Comparison of ENCODE assay signal across 24 mouse cellular contexts in genomic region chr6:119064430-119064829, GRCm38 (mm10).
A peak's percentile ranks its signal among the peaks of the same experiment; 100 is the strongest.
DNase-seq lines count a peak whose midpoint lies in the region; ATAC-seq and TF ChIP-seq lines count a peak whose summit lies in the region.
"Had no signal": no experiment of that assay in that cellular context is flagged by ENCODE, and none has a peak within 500 bp of the region (broad histone marks: within the 10 kb centered on the region; RNA-seq: fewer than 3 reads in every experiment).

No protein-coding gene starts in this region.

- DNase-seq in cerebellum, adult 11-12 months = peak; percentile 43
- DNase-seq in cerebellum, adult 11 months = no peak
- DNase-seq in cerebellum, adult 2 months = peak; percentile 48 to 52
- no peak for DNase-seq in cerebellum, adult 9-11 months
- DNase-seq in layer of hippocampus, adult 2 months (ENCODE audit: low spot score in 2 of 2) = no peak
- DNase-seq in layer of hippocampus, postnatal 36 days = no peak
- DNase-seq: adrenal gland, adult 2 months; adrenal gland, postnatal 10 days; adrenal gland, postnatal 25 days; B cell, adult 2 months; cerebellum, adult 8-10 months; cerebellum, postnatal 10 days; embryo, embryonic 11 days had no signal

- no peaks in the 10 kb centered on the region for H3K27me3 ChIP-seq in cerebellum, adult 2 months (ENCODE audit: control insufficient read depth, insufficient read depth, low read length)
- no peaks in the 10 kb centered on the region for H3K27me3 ChIP-seq in heart, embryonic 12.5 days (replicated peaks)
- no peaks in the 10 kb centered on the region for H3K27me3 ChIP-seq in heart, embryonic 11.5 days (ENCODE audit: control insufficient read depth, insufficient read depth, low read length)
- H3K27me3 ChIP-seq: embryonic facial prominence, embryonic 13.5 days; embryonic facial prominence, embryonic 15.5 days; forebrain, embryonic 12.5 days had no signal

- H3K36me3 ChIP-seq in heart, embryonic 12.5 days = no peaks in the 10 kb centered on the region
- no peaks in the 10 kb centered on the region for H3K36me3 ChIP-seq in heart, embryonic 11.5 days (ENCODE audit: control insufficient read depth, insufficient read depth, low read length)
- H3K36me3 ChIP-seq: embryonic facial prominence, embryonic 13.5 days; embryonic facial prominence, embryonic 15.5 days; forebrain, embryonic 10.5 days; forebrain, embryonic 12.5 days; G1E had no signal

- no peak for ATAC-seq in heart, embryonic 12.5 days (ENCODE audit: insufficient number of reproducible peaks, low FRiP score)
- ATAC-seq in heart, embryonic 11.5 days (replicated peaks; ENCODE audit: insufficient number of reproducible peaks, low FRiP score, low TSS enrichment) = no peak
- ATAC-seq: CD4-positive, CD25-positive, alpha-beta regulatory T cell, adult 4 months; forebrain, embryonic 14.5 days; forebrain, embryonic 16.5 days had no signal

- H3K27ac ChIP-seq in cerebellum, adult 2 months (ENCODE audit: insufficient read depth, low read length) = peak overlapping the region; percentile 8; the same call in 1 of the 2 replicates
- 0 out of 2 replicates have a peak overlapping the region, but pooled peaks have one; percentile 26 for H3K27ac ChIP-seq in heart, embryonic 12.5 days (ENCODE audit: poor library complexity, severe bottlenecking)
- no peak overlapping the region for H3K27ac ChIP-seq in heart, embryonic 11.5 days (ENCODE audit: low read depth, low read length)
- H3K27ac ChIP-seq in layer of hippocampus, adult 2 months = peak overlapping the region; percentile 53; the same call in 1 of the 2 replicates
- H3K27ac ChIP-seq: embryonic facial prominence, embryonic 13.5 days; embryonic facial prominence, embryonic 15.5 days; forebrain, embryonic 10.5 days; forebrain, embryonic 12.5 days had no signal

- no peak overlapping the region for H3K4me3 ChIP-seq in cerebellum, adult 2 months (replicated peaks; ENCODE audit: insufficient read depth, low read depth, low read length)
- H3K4me3 ChIP-seq in heart, embryonic 12.5 days = no peak overlapping the region
- H3K4me3 ChIP-seq in heart, embryonic 11.5 days (ENCODE audit: low read depth, low read length) = no peak overlapping the region
- no peak overlapping the region for H3K4me3 ChIP-seq in layer of hippocampus, adult 2 months
- H3K4me3 ChIP-seq: embryonic facial prominence, embryonic 13.5 days; embryonic facial prominence, embryonic 15.5 days; erythroblast, embryonic 14.5 days; forebrain, embryonic 10.5 days; forebrain, embryonic 12.5 days had no signal

- WGBS in cerebellum, adult 2 months = 37% methylated on average over 9 of the region's 9 CpGs
- WGBS in heart, embryonic 12.5 days = 60% methylated on average over 9 of the region's 9 CpGs
- WGBS in heart, embryonic 11.5 days (ENCODE audit: insufficient replicate concordance) = 67% methylated on average over 9 of the region's 9 CpGs

- no peak for TF ChIP-seq CTCF in cerebellum, adult 2 months (IDR thresholded peaks at IDR 0.05; ENCODE audit: borderline replicate concordance, insufficient read depth, low read depth, low read length)
- TF ChIP-seq CTCF in layer of hippocampus, adult 2 months (conservative IDR thresholded peaks at IDR 0.05) = no peak

- no peak overlapping the region for H3K9ac ChIP-seq in heart, embryonic 12.5 days
- no peak overlapping the region for H3K9ac ChIP-seq in heart, embryonic 11.5 days (ENCODE audit: low read depth, low read length)
- H3K9ac ChIP-seq: embryonic facial prominence, embryonic 13.5 days; embryonic facial prominence, embryonic 15.5 days; forebrain, embryonic 12.5 days had no signal

- no peak for TF ChIP-seq POLR2A in cerebellum, adult 2 months (IDR thresholded peaks at IDR 0.05; ENCODE audit: borderline replicate concordance, insufficient read depth, low read length)

- H3K4me2 ChIP-seq in heart, embryonic 12.5 days = no peak overlapping the region
- no peak overlapping the region for H3K4me2 ChIP-seq in heart, embryonic 11.5 days
- H3K4me2 ChIP-seq: embryonic facial prominence, embryonic 13.5 days; embryonic facial prominence, embryonic 15.5 days; forebrain, embryonic 12.5 days had no signal

- peaks cover 69% of the 10 kb centered on the region for H3K4me1 ChIP-seq in cerebellum, adult 2 months (ENCODE audit: control insufficient read depth, insufficient read depth, low read length)
- H3K4me1 ChIP-seq in heart, embryonic 12.5 days (replicated peaks) = peaks cover 86% of the 10 kb centered on the region
- peaks cover 62% of the 10 kb centered on the region for H3K4me1 ChIP-seq in heart, embryonic 11.5 days (ENCODE audit: control insufficient read depth, insufficient read depth, low read length)
- H3K4me1 ChIP-seq: forebrain, embryonic 12.5 days had no signal

- H3K9me3 ChIP-seq in heart, embryonic 12.5 days (replicated peaks) = no peaks in the 10 kb centered on the region
- no peaks in the 10 kb centered on the region for H3K9me3 ChIP-seq in heart, embryonic 11.5 days (replicated peaks; ENCODE audit: control insufficient read depth, low read length)
- H3K9me3 ChIP-seq: embryonic facial prominence, embryonic 13.5 days; embryonic facial prominence, embryonic 15.5 days; forebrain, embryonic 10.5 days; forebrain, embryonic 12.5 days had no signal

Comparison
In these comparisons a context has a peak if more than half of its experiments do, and no peak if none do; other contexts are left out.
1. DNase-seq: peak in cerebellum, adult 11-12 months (single experiment) and cerebellum, adult 2 months (2 of 2); none in cerebellum, adult 11 months (single experiment), cerebellum, adult 9-11 months (single experiment), layer of hippocampus, adult 2 months (0 of 2) and layer of hippocampus, postnatal 36 days (0 of 2).